Mouse (Mus musculus) Muller cell, postnatal 12 days (primary cell): ENCODE results near the gene Cyp1a1.

Experiments
- DNase-seq: peaks from one replicate; pipeline ENCODE4 v3.0.0-alpha.2; 2015; ENCODE audit errors: inconsistent ontology term

Gene Cyp1a1

DNA sequence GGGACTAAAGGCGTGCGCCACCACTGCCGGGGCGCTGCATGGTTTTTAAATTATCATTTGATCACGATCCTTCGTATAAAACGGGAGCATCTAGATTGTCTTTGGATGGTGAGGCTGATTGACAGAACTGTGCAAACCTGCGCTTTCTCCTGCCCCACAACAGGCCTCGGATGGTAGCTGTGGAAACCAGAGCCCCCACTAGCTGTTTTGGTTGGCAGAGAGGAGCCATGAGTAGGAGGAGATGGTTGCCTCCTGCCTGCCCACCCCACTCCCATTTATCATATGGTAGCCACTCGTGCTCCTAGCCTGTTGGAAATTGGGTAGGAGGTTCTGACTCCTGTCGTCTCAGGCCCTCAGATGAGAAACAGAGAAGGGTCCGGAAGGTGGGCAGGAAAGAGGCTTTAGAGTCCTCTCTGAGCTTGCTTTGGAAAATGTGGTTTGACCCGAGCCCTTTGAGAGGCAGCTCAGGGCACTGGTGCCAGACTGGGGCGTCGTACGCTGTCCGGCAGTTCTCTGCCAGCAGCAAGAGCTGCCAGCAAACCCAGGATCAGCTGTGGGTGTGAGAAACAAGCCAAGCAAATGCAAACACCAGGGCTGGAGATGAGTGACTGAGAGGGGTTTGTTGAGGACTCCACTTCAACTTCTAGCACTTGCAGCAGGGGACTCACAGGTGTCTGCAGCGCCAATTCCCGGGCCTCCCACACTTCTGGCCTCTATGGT is 30.9 kb upstream of the Cyp1a1 start:
- no peak for DNase-seq

- no peak for DNase-seq
Measured at GRCm38 (mm10) chr9:57657843-57658242, 29.9 kb upstream of the Cyp1a1 start.

GRCm38 (mm10) chr9:57658970-57659369 is 28.8 kb upstream of the Cyp1a1 start:
- DNase-seq, result no peak

DNA sequence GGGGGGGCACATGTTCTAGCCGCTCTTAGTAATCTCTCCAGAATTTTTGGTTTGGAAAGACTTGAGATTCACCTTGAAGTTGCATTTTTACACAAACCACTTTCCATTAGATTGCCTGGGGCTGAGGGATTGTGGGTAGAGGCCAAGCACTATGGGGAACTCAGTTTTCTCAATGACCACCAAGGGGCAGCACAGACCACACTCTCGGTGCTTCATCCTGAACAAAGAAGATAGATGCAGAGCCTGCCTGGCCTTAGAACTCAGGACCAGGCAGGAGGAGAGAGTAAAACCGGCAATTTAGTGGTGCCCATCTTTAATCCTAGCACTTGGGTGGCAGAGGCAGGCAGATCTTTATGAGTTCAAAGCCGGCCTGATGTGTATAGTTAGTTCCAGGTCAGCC is 28.0 kb upstream of the Cyp1a1 start:
- DNase-seq, result peak; percentile 70

DNA sequence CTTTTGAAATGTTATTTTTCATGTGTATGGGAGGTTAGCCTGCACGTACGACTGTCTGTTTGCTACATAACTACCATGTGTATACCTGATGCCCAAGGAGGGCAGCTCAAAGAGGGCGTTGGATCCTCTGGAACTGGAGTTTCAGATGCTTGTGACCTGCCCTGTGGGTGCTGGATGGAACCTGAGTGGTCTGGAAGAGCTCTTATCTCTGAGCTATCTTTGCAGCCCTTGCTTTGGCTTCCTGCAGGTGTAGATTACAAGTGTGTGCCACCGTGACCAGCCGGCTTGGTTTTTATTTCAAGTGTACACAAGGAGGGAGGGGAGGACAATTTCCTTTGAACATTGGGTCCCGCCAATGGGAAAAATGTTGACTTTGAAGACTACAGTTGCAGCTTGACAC is 27.2 kb upstream of the Cyp1a1 start:
- DNase-seq, result no peak

DNA sequence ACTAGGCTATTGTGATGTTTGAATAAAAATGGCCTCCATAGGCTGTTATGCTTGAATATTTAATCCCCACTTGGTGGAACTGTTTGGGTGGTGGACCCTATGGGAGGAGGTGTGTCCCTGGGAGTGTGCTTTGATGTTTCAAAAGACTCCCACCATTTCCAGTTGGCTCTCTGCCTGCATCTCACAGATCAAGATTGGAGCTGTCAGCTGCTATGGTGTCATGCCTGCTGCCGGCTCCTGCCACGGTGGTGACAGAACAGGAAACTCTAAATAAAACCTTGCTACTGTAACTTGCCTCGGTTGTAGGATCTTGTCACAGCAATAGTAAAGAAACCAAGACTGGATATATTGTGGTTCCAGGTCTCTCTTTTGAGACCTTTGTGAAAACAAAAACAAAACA is 26.2 kb upstream of the Cyp1a1 start:
- DNase-seq, result no peak

DNA sequence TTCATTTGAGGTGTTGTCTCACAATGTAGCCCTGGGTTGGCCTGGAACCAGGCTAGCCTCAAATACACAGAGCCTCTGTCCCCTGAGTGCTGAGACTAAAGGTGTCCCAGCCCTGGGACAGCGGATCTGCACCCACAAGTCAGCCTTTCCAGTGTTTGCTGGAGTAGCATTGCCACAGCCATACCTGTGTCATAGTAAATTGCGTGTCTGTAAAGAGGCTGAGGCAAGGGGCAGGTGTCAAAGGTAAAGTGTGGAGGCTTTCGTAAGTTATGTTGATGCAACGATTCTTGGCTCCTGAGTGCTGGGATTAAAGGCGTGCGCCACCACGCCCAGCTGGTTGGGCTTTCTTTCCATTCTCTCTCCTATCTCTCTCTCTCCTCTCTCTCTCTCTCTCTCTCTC is 23.1 kb upstream of the Cyp1a1 start:
- no peak for DNase-seq

DNA sequence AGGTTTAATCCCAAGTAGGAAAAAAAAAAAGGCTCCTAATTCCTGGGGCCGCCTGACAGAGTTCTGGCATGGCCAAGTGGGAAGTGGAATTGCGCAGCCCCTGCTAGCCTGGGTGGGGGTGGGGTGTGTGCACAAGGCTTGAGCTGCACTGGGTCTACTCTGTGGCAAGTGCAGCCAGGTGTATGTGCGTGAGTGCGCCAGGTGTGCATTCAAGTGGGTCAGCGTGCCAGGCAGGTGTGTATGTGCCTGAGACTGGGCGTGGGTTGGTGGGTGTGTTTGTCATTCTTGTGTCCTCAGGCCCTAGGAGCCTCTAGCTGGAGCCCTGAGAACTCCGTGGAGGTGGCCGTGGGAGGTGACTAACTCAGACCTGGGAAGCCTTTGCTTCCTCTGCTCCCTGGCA is 21.2 kb upstream of the Cyp1a1 start:
- DNase-seq, result no peak

GRCm38 (mm10) chr9:57667136-57667535 is 20.6 kb upstream of the Cyp1a1 start:
- no peak for DNase-seq

GRCm38 (mm10) chr9:57667817-57668216 is 19.9 kb upstream of the Cyp1a1 start:
- DNase-seq, result no peak

- DNase-seq, result no peak
Measured at GRCm38 (mm10) chr9:57668277-57668676, 19.5 kb upstream of the Cyp1a1 start.

DNA sequence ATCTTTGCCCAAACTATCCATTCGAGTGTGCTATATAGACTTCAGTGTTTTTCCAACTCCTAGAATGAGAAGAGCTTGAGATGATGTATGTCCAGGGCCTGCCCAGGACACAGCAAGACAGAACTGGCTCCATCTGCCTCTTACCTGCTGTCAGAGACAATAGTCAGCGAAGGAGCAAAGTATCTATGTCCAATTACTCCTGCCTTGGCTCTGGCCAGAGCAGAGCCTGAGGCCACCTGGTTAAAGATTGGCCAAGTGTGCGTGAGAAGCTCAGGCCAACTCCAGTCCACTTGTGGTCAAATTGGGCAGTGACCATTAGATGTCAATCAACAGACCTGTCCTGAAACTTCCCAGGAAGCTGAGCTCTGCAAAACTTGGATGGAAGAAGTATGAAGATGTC is 18.2 kb upstream of the Cyp1a1 start:
- DNase-seq, result no peak

DNA sequence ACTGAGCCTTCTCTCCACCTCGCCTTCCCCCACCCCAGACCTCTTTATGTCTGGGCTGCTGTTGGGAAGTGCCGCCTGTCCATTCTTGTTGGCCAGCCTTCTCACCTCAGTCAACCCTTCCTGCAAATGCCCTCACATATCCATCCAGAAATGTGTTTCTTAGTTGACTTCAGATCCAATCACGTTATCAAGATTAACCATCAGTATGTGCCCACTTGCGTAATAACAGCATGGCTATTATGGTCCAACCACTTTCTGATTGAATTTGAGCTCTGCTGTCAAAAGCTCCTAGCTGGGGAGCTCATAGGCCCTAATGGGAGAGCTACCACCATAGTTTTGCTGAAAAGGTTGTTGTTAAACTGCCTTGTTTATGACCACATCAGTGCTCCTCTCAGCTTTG is 16.7 kb upstream of the Cyp1a1 start:
- no peak for DNase-seq

DNA sequence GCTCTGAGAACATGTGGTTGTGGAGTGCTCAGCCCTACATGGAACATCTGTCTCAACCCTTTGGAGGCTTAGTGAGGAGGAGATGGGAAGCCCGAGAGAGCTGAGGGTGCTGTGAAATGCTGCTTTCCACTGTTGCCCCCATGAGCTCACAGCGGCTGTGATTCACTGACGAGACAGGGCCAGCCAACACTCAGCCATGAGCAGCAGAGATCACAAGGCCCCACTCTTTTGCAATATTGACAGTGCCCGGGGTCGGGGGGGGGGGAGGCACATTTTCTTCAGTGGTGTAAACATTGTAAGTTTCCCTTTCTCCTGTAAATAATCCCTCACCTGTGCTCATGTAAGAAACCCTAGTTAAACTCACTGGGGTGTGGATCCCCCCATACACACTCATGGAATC is 16.2 kb upstream of the Cyp1a1 start:
- DNase-seq, result no peak

DNA sequence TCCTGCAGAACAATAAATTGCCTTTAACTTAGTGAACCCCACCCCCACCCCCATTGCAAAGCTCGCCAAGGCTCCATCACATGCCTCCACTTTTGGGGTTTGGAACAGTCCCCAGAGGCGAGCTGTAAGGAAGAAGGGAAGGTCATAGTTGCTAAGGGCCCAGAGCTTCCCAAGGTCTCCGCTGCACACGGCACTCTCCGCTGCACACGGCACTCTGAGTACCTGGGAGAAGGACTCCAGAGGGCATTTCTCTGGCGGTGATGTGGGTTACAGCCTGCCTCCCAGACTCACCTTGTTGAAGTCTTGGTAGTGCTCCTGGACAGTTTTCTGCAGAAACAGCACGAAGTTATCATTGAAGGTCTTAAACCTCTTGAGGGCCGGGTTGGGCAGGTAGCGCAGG is 6.3 kb upstream of the Cyp1a1 start:
- DNase-seq, result no peak

- DNase-seq, result no peak
Measured at GRCm38 (mm10) chr9:57683520-57683919, 4.2 kb upstream of the Cyp1a1 start, which contains the start of gene Cyp1a2. Gene Cyp1a2, minus strand, starts transcription at chr9:57683703.

- no peak for DNase-seq
Measured at GRCm38 (mm10) chr9:57686011-57686410, 1.7 kb upstream of the Cyp1a1 start.

GRCm38 (mm10) chr9:57688158-57688557 is 430 bp downstream of the Cyp1a1 start:
- DNase-seq, result peak; percentile 24

DNA sequence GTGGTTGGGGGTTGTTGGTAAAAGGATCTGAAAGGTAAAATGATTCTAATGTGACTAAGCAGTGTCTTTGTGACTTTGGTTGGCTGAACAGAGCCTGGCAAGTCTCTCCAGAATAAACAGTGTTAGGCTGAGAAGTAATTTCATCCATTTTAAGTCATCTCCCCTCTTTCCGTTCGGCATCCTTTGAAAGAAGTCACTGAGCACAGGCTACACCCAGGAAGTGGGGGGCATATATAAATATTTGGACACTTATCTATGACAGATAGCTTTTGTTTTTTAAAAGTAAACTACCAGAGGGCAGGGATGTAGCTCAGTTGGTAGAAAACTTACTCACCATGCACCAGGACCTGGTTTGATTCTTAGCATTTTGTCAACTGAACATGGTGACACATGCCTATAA is 878 bp downstream of the Cyp1a1 start:
- DNase-seq, result no peak

GRCm38 (mm10) chr9:57694108-57694507 is 6.4 kb downstream of the Cyp1a1 start:
- no peak for DNase-seq

DNA sequence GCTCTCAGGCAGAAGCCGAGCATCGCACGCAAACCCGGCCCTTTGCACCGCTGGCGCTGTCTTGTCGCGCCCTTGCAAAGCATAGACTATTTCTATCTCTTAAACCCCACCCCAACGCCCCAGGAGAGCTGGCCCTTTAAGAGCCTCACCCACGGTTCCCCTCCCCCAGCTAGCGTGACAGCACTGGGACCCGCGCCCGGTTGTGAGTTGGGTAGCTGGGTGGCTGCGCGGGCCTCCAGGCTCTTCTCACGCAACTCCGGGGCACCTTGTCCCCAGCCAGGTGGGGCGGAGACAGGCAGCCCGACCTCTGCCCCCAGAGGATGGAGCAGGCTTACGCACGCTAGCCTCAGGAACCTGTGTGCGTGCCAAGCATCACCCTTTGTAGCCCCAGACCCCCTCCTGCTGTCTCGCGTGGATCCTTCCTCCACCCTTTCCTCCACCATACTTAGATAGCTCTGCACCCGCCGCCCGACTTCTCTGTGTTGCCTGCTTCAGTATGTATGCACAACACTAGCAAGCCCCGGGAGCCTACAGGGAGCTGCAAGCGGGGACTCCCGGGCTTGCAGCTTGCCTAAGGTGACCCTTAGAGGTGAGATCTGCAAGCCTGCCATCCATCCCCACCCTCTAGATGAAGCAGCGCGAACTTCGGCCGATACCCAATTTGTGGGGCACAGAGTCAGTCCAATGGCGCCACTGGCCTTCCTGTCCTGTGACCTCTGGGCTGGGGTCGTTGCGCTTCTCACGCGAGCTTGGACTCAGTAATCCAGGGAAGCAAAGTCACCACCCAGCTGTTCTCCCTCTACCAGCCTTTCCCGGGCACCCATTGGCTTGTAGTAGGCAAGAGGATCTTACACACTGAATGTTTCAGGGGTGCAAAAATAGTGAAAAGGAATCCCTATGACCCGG is 8.9 kb downstream of the Cyp1a1 start:
- peak; percentile 45 for DNase-seq

DNA sequence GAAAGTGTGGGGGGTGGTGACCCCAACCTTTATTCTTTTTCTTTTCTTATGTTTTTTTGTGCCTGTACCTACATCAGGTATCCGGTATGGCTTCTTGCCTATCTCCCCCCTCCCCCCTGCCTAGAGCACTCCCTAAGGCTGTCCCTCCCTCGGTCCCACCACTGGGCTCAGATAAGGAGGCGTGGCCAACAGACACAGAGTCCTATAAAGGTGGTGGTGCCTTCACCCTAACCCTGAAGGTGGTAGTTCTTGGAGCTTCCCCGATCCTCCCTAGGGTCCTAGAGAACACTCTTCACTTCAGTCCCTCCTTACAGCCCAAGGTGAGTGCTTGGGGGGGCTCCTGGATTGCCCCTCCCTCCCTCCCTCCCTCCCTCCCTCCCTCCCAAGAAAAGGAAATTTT is 9.7 kb downstream of the Cyp1a1 start:
- DNase-seq, result no peak
